Mouse (Mus musculus) brain, adult 2 months (tissue): ENCODE measurements around the gene Dda1.
A peak's percentile ranks its signal among the peaks of the same experiment; 100 is the strongest.
"Not testable (repeated sequence)": the region's sequence is repeated elsewhere in the genome, so short reads cannot be mapped to it uniquely, and the experiment has no call there.

ENCODE experiments used
- DNase-seq: peaks from one replicate; pipeline ENCODE4 v3.0.0; 2011; ENCODE audit warnings: low read depth, low spot score

Gene Dda1

GRCm38 (mm10) chr8:71468916-71469315 is at the start of gene Dda1:
TSS of gene Dda1 (plus strand) at chr8:71469199.
- peak; percentile 100 for DNase-seq

GRCm38 (mm10) chr8:71422121-71422520 is 46.9 kb upstream of the Dda1 start:
- no peak for DNase-seq

- DNase-seq, result not testable (repeated sequence)
Measured at GRCm38 (mm10) chr8:71432935-71433334, 36.1 kb upstream of the Dda1 start.

GRCm38 (mm10) chr8:71437041-71437440 is 32.0 kb upstream of the Dda1 start:
- no peak for DNase-seq

GRCm38 (mm10) chr8:71441404-71441803 is 27.6 kb upstream of the Dda1 start:
- peak; percentile 79 for DNase-seq

- no peak for DNase-seq
Measured at GRCm38 (mm10) chr8:71445096-71445495, 23.9 kb upstream of the Dda1 start.

GRCm38 (mm10) chr8:71451337-71451736 is 17.7 kb upstream of the Dda1 start:
- DNase-seq, result no peak

- DNase-seq, result no peak
Measured at GRCm38 (mm10) chr8:71451777-71452176, 17.2 kb upstream of the Dda1 start.

- no peak for DNase-seq
Measured at GRCm38 (mm10) chr8:71452669-71453068, 16.3 kb upstream of the Dda1 start.

- no peak for DNase-seq
Measured at GRCm38 (mm10) chr8:71454668-71455067, 14.3 kb upstream of the Dda1 start.

- DNase-seq, result no peak
Measured at GRCm38 (mm10) chr8:71456906-71457305, 12.1 kb upstream of the Dda1 start.

- DNase-seq, result no peak
Measured at GRCm38 (mm10) chr8:71457659-71458270, 11.2 kb upstream of the Dda1 start.

- no peak for DNase-seq
Measured at GRCm38 (mm10) chr8:71460716-71461115, 8.3 kb upstream of the Dda1 start.

GRCm38 (mm10) chr8:71461152-71461840 is 7.7 kb upstream of the Dda1 start:
- peak; percentile 40 for DNase-seq

- no peak for DNase-seq
Measured at GRCm38 (mm10) chr8:71462191-71462590, 6.8 kb upstream of the Dda1 start.

GRCm38 (mm10) chr8:71462786-71463185 is 6.2 kb upstream of the Dda1 start:
- DNase-seq, result peak; percentile 86

- DNase-seq, result peak; percentile 99
Measured at GRCm38 (mm10) chr8:71463188-71464033, 5.6 kb upstream of the Dda1 start, which contains the start of gene Abhd8. TSS of gene Abhd8 (minus strand) at chr8:71463655.

- peak; percentile 100 for DNase-seq
Measured at GRCm38 (mm10) chr8:71464513-71465500, 4.2 kb upstream of the Dda1 start, which contains the start of gene Mrpl34. TSS of gene Mrpl34 (plus strand) at chr8:71464959.

GRCm38 (mm10) chr8:71465733-71466132 is 3.3 kb upstream of the Dda1 start:
- DNase-seq, result no peak

GRCm38 (mm10) chr8:71466198-71466597 is 2.8 kb upstream of the Dda1 start:
- DNase-seq, result no peak

- no peak for DNase-seq
Measured at GRCm38 (mm10) chr8:71467201-71467600, 1.8 kb upstream of the Dda1 start.
